Mouse (Mus musculus): ENCODE measurements at regions not wholly inside any gene's neighbourhood (a gene's known extent, or its start where the extent isn't known, plus 50 kb on each side); places are given as distances from the start of the nearest gene placed in this dataset.

DNA sequence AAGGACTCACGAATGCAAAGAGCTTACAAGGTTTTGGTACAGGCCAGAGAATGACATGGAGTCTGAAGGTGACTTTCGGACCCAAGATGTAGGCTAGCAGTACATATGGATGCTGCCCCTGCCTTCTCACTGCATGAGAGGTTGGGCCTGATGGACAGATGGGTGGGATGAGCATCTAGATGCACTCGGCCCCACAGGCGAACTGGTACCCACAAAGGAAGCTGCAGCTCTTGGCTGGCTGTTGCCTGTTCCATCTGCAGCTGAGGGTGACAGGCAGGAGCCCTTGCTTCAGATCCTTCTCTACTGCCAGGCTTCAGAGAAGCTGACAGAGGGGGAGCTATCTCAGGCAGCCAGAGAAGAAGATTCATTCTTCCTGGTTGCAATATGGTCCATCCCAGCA lies 216.8 kb upstream of the Tas2r119 start:
- TF ChIP-seq CTCF (IDR thresholded peaks at IDR 0.05; ENCODE audit: low read depth, low read length) (no peak), POLR2A (IDR thresholded peaks at IDR 0.05; ENCODE audit: extremely low read depth, insufficient read depth, low read length) (no peak)

Data from liver, adult 2 months (tissue).